19 mouse cellular contexts compared by ENCODE assay signal in genomic region chr2:161331850-161332365, GRCm38 (mm10).
A peak's percentile ranks its signal among the peaks of the same experiment; 100 is the strongest.
DNase-seq lines count a peak whose midpoint lies in the region; ATAC-seq and TF ChIP-seq lines count a peak whose summit lies in the region.
"Had no signal": no experiment of that assay in that cellular context is flagged by ENCODE, and none has a peak within 500 bp of the region (broad histone marks: within the 10 kb centered on the region; RNA-seq: fewer than 3 reads in every experiment).

No protein-coding gene starts in this region.

- no peaks in the 10 kb centered on the region for H3K36me3 ChIP-seq in stomach, embryonic 16.5 days (ENCODE audit: control insufficient read depth, insufficient read depth, low read length)
- no peaks in the 10 kb centered on the region for H3K36me3 ChIP-seq in stomach, postnatal 0 days (ENCODE audit: control insufficient read depth, insufficient read depth, low read length)
- H3K36me3 ChIP-seq: embryonic facial prominence, embryonic 13.5 days; G1E; limb, embryonic 15.5 days; midbrain, embryonic 10.5 days; neural tube, embryonic 15.5 days had no signal

- H3K9me3 ChIP-seq in stomach, embryonic 16.5 days (replicated peaks; ENCODE audit: control insufficient read depth, low read length), result no peaks in the 10 kb centered on the region
- H3K9me3 ChIP-seq in stomach, postnatal 0 days (ENCODE audit: control insufficient read depth, low read length), result no peaks in the 10 kb centered on the region
- H3K9me3 ChIP-seq: embryonic facial prominence, embryonic 13.5 days; limb, embryonic 15.5 days; midbrain, embryonic 10.5 days; neural tube, embryonic 15.5 days had no signal

- TF ChIP-seq EP300 in stomach, postnatal 0 days (optimal IDR thresholded peaks at IDR 0.05), result no peak

- H3K27me3 ChIP-seq in stomach, embryonic 16.5 days (ENCODE audit: control insufficient read depth, insufficient read depth, low read length), result no peaks in the 10 kb centered on the region
- no peaks in the 10 kb centered on the region for H3K27me3 ChIP-seq in stomach, postnatal 0 days (ENCODE audit: control insufficient read depth, insufficient read depth, low read length)
- H3K27me3 ChIP-seq: embryonic facial prominence, embryonic 13.5 days; limb, embryonic 15.5 days; neural tube, embryonic 15.5 days had no signal

- 0 out of 2 replicates have a peak, but pooled peaks cover 2% of the 10 kb centered on the region for H3K4me1 ChIP-seq in stomach, embryonic 16.5 days (ENCODE audit: control insufficient read depth, insufficient read depth, low read length)
- H3K4me1 ChIP-seq in stomach, postnatal 0 days (replicated peaks; ENCODE audit: control insufficient read depth, insufficient read depth), result no peaks in the 10 kb centered on the region
- H3K4me1 ChIP-seq: embryonic facial prominence, embryonic 13.5 days; limb, embryonic 15.5 days had no signal

- no peak overlapping the region for H3K9ac ChIP-seq in stomach, embryonic 16.5 days (ENCODE audit: low read length)
- H3K9ac ChIP-seq in stomach, postnatal 0 days (ENCODE audit: low read length), result no peak overlapping the region
- H3K9ac ChIP-seq: embryonic facial prominence, embryonic 13.5 days; limb, embryonic 15.5 days; liver, postnatal 0 days; neural tube, embryonic 15.5 days had no signal

- no peak overlapping the region for H3K4me2 ChIP-seq in stomach, embryonic 16.5 days (ENCODE audit: low read depth, low read length)
- H3K4me2 ChIP-seq in stomach, postnatal 0 days (replicated peaks; ENCODE audit: low read depth), result no peak overlapping the region
- H3K4me2 ChIP-seq: embryonic facial prominence, embryonic 13.5 days; limb, embryonic 15.5 days; neural tube, embryonic 15.5 days had no signal

- intact Hi-C loops in gastrocnemius, postnatal 14 days (cut with DNase I; ENCODE audit: low total_unique reads), result no loop called here
- intact Hi-C loops in gastrocnemius, postnatal 36 days (cut with DNase I), result no loop called here

- no peak overlapping the region for H3K27ac ChIP-seq in stomach, embryonic 16.5 days (ENCODE audit: low read length)
- no peak overlapping the region for H3K27ac ChIP-seq in stomach, postnatal 0 days (replicated peaks)
- H3K27ac ChIP-seq: embryonic facial prominence, embryonic 13.5 days; limb, embryonic 15.5 days; midbrain, embryonic 10.5 days; neural tube, embryonic 15.5 days had no signal

- 0 out of 2 replicates have a peak, but pooled peaks have one; percentile 37 for ATAC-seq in stomach, embryonic 16.5 days (ENCODE audit: insufficient read depth, low FRiP score)
- ATAC-seq in stomach, postnatal 0 days (ENCODE audit: low FRiP score, low TSS enrichment), result no peak; the same call in 1 of the 2 replicates
- ATAC-seq: CD4-positive, CD25-positive, alpha-beta regulatory T cell, adult 4 months; liver, postnatal 0 days had no signal

- H3K4me3 ChIP-seq in stomach, embryonic 16.5 days (replicated peaks; ENCODE audit: low read length), result no peak overlapping the region
- no peak overlapping the region for H3K4me3 ChIP-seq in stomach, postnatal 0 days (ENCODE audit: low read depth, low read length)
- H3K4me3 ChIP-seq: embryonic facial prominence, embryonic 13.5 days; limb, embryonic 15.5 days; midbrain, embryonic 10.5 days; neural tube, embryonic 15.5 days had no signal

- peak; percentile 30 to 45 for DNase-seq in cerebellum, postnatal 10 days
- no peak for DNase-seq in cerebellum, adult 11 months
- peak; percentile 20 for DNase-seq in gastrocnemius, postnatal 14 days
- DNase-seq in gastrocnemius, postnatal 36 days, result no peak
- DNase-seq in stomach, postnatal 0 days (ENCODE audit: low spot score), result no peak
- peak; percentile 41 for DNase-seq in telencephalon, adult 2 months (ENCODE audit: low read depth, low spot score)
- DNase-seq in neural tube, embryonic 10.5 days (ENCODE audit: extremely low spot score, low spot score), result no peak
- DNase-seq: cerebellum, adult 18-20 months; heart, postnatal 4 days; right cerebral cortex, postnatal 4 days; thymus, adult 18-20 months had no signal

- no peak for TF ChIP-seq CTCF in stomach, postnatal 0 days (IDR thresholded peaks at IDR 0.05; ENCODE audit: low read depth)

- WGBS in stomach, embryonic 16.5 days, result 65% methylated on average over 10 of the region's 10 CpGs
- WGBS in stomach, postnatal 0 days, result 48% methylated on average over 10 of the region's 10 CpGs

Comparison
In these comparisons a context has a peak if more than half of its experiments do, and no peak if none do; other contexts are left out.
1. DNase-seq: peak in cerebellum, postnatal 10 days (2 of 2), gastrocnemius, postnatal 14 days (single experiment) and telencephalon, adult 2 months (single experiment); none in cerebellum, adult 11 months (single experiment), gastrocnemius, postnatal 36 days (0 of 2), stomach, postnatal 0 days (single experiment) and neural tube, embryonic 10.5 days (single experiment).